Mouse (Mus musculus) G1E-ER4 (cell line): ENCODE results near the gene 1700008O03Rik. TPM values are rescaled to one million over a fixed set of nuclear protein-coding genes. Genes with fewer than 3 reads are reported as not detected.

Experiments
- GATA1 ChIP-seq: IDR thresholded peaks from one replicate; pipeline ENCODE4 v1.8.0; 2012; ENCODE audit warnings: low read length, inconsistent platforms
- polyA plus RNA-seq: library from polyadenylated mRNA; stranded (reverse); fragments of >175 nt; gene quantifications from 2 replicates; pipeline ENCODE4 v1.2.3, GENCODE M21; 2012

The 1700008O03Rik gene
- polyA plus RNA-seq: 0.64 and 0.79 TPM in 2 replicates

- TF ChIP-seq GATA1: no peak
These were observed at the start of gene 1700008O03Rik for GRCm38 (mm10) chr7:44385720-44386119. TSS of gene 1700008O03Rik (minus strand) at chr7:44385820.

- no peak for TF ChIP-seq GATA1
These were observed 48.5 kb upstream of the 1700008O03Rik start for GRCm38 (mm10) chr7:44434089-44434488.

- no peak for TF ChIP-seq GATA1
These were observed 47.8 kb upstream of the 1700008O03Rik start for GRCm38 (mm10) chr7:44433371-44433770.

GRCm38 (mm10) chr7:44432550-44432949 lies 46.9 kb upstream of the 1700008O03Rik start:
- TF ChIP-seq GATA1: no peak

GRCm38 (mm10) chr7:44429534-44430488 lies 44.2 kb upstream of the 1700008O03Rik start:
- no peak for TF ChIP-seq GATA1

GRCm38 (mm10) chr7:44428968-44429521 lies 43.4 kb upstream of the 1700008O03Rik start, which contains the start of gene Lrrc4b:
TSS of gene Lrrc4b (plus strand) at chr7:44429018.
- no peak for TF ChIP-seq GATA1

- no peak for TF ChIP-seq GATA1
These were observed 42.7 kb upstream of the 1700008O03Rik start for GRCm38 (mm10) chr7:44428171-44428950.

- no peak for TF ChIP-seq GATA1
These were observed 42.0 kb upstream of the 1700008O03Rik start for GRCm38 (mm10) chr7:44427666-44428065.

GRCm38 (mm10) chr7:44413307-44413706 lies 27.7 kb upstream of the 1700008O03Rik start:
- TF ChIP-seq GATA1: no peak

- no peak for TF ChIP-seq GATA1
These were observed 25.5 kb upstream of the 1700008O03Rik start for GRCm38 (mm10) chr7:44411144-44411543.

- no peak for TF ChIP-seq GATA1
These were observed 20.4 kb upstream of the 1700008O03Rik start for GRCm38 (mm10) chr7:44406015-44406355.

GRCm38 (mm10) chr7:44405346-44406014 lies 19.9 kb upstream of the 1700008O03Rik start:
- TF ChIP-seq GATA1: no peak

- no peak for TF ChIP-seq GATA1
These were observed 16.1 kb upstream of the 1700008O03Rik start for GRCm38 (mm10) chr7:44401673-44402072.

- TF ChIP-seq GATA1: no peak
These were observed 12.9 kb upstream of the 1700008O03Rik start for GRCm38 (mm10) chr7:44398570-44398969.

- TF ChIP-seq GATA1: no peak
These were observed 7.7 kb upstream of the 1700008O03Rik start for GRCm38 (mm10) chr7:44393284-44393683.
